Mouse (Mus musculus): ENCODE data around the gene Ccdc96.

Ccdc96 gene

GRCm38 (mm10) chr5:36526921-36527320 is 42.5 kb downstream of the Ccdc96 start:
- no peak for DNase-seq (ENCODE audit: low spot score)

DNA sequence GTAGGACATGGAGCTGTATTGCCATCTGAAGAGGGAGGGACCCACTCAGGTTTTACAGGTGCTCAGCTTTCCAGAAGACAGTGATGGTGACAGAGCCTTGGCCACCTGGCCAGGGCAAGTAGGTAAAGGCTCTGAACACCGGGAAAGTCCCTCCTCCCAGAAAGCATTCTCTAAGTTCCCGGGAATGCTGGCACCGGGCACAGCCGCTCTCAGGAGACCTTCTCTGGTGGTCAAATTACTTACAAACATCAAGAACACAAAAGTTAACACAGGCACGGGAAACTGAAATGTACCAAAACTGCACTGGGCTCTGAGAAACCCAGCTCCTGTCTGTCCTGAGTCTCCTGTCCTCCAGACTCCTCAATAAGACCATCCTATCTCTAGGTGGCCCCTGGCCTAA is 45.3 kb downstream of the Ccdc96 start:
- DNase-seq (ENCODE audit: low spot score): no peak

GRCm38 (mm10) chr5:36530129-36530751 is 45.9 kb downstream of the Ccdc96 start:
- peak; percentile 96 for DNase-seq (ENCODE audit: low spot score)

DNA sequence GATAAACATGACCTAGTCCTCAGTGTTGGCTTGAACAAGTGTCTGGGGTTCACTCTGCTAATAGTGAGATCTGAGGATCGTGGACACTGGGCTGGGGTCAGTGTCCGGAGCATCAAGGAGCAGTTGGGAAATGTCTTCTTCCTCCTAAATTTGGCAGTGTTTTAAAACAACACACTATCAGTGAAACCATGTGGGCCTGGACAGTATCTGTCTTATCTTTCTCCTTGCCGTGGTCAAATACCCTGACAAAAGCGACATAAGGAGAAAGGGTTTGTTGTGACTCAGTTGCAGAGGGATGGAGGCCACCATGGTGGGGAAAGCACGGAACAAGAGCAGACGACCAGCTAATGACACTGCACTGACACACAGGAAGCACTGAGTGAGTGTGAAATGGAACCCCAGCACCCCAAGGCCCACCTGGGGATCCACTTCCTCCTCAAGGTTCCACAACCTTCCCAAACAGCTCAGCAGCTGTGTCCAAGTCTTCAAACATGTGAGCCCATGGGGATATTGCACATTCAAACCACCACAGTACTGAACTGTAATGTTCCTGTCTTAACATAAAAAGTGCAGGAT is 50.2 kb downstream of the Ccdc96 start:
- DNase-seq (ENCODE audit: low spot score): no peak

- no peak for DNase-seq (ENCODE audit: low spot score)
Measured at GRCm38 (mm10) chr5:36535438-36536176, 51.2 kb downstream of the Ccdc96 start.

DNA sequence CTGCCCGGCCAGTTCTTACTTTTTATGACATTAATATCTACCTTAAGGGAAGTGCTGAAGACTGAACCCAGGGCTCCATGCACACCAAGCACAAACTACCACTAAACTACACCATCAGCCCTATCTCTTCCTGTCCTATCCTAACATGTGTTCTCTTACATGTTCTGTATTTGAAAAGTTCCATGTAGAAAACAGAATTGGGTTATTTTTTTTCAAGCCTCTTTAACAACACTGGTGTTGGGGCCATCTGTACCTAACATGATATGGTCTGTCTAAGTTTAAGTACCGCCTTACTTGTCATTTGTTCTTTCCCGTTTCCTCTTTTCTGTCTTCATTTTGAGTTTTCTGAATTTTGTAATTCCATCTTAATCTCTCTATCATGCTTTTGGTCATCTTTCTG is 52.0 kb downstream of the Ccdc96 start:
- DNase-seq (ENCODE audit: low spot score): no peak

Data from urinary bladder, postnatal 25 days (tissue).